Mouse (Mus musculus) small intestine, adult 2 months (tissue): ENCODE measurements around the gene Slc25a40. TPM values are rescaled to one million over a fixed set of nuclear protein-coding genes. Genes with fewer than 3 reads are reported as not detected.

Experiments used
- H3K27ac ChIP-seq: fragments of 200-500 bp; 2 replicates; pipeline ENCODE4 v1.5.1; 2012; ENCODE audit warnings: low read depth, low read length, control low read depth, inconsistent platforms; ENCODE audit not compliant: insufficient read depth
- H3K27me3 ChIP-seq: fragments of 200-500 bp; 2 replicates; pipeline ENCODE4 v1.6.1; 2012; ENCODE audit warnings: mild to moderate bottlenecking, moderate library complexity, low read length, inconsistent platforms; ENCODE audit not compliant: control insufficient read depth, insufficient read depth
- H3K36me3 ChIP-seq: fragments of 200-500 bp; 2 replicates; pipeline ENCODE4 v1.6.1; 2012; ENCODE audit warnings: mild to moderate bottlenecking, low read length, control low read depth, inconsistent platforms; ENCODE audit not compliant: control insufficient read depth, insufficient read depth
- H3K4me1 ChIP-seq: fragments of 200-500 bp; 2 replicates; pipeline ENCODE4 v1.6.1; 2012; ENCODE audit warnings: low read length, inconsistent platforms, mixed read lengths; ENCODE audit not compliant: control insufficient read depth, insufficient read depth, insufficient read length
- H3K4me3 ChIP-seq: fragments of 200-500 bp; 2 replicates; pipeline ENCODE4 v1.5.1; 2012; ENCODE audit warnings: low read depth, mild to moderate bottlenecking, control low read depth, inconsistent platforms, low read length, moderate library complexity
- CTCF ChIP-seq: fragments of 200-500 bp; IDR thresholded peaks from 2 replicates; pipeline ENCODE4 v1.5.1; 2012; ENCODE audit warnings: low read depth, mild to moderate bottlenecking, control low read depth, inconsistent platforms, low read length, moderate library complexity, mixed read lengths; ENCODE audit not compliant: insufficient replicate concordance, insufficient read length; ENCODE audit errors: extremely low read depth
- POLR2A ChIP-seq: fragments of 200-500 bp; IDR thresholded peaks from 2 replicates; pipeline ENCODE4 v1.6.1; 2012; ENCODE audit warnings: low read depth, mild to moderate bottlenecking, control low read depth, inconsistent platforms, low read length, moderate library complexity
- WGBS: fragments of 180-500 bp; shearing (Covaris S2); methylation state at CpG from one replicate; pipeline ENCODE4 v1.1.7; 2018; 5-methylcytosine and 5-hydroxymethylcytosine counted together
- polyA plus RNA-seq: library from polyadenylated mRNA; depleted of rRNA; stranded (reverse); fragments of >200 nt; gene quantifications from 2 replicates; pipeline ENCODE4 v1.2.3, GENCODE M21; 2012

Gene Slc25a40
- polyA plus RNA-seq, 1 experiment = 0.39 TPM

DNA sequence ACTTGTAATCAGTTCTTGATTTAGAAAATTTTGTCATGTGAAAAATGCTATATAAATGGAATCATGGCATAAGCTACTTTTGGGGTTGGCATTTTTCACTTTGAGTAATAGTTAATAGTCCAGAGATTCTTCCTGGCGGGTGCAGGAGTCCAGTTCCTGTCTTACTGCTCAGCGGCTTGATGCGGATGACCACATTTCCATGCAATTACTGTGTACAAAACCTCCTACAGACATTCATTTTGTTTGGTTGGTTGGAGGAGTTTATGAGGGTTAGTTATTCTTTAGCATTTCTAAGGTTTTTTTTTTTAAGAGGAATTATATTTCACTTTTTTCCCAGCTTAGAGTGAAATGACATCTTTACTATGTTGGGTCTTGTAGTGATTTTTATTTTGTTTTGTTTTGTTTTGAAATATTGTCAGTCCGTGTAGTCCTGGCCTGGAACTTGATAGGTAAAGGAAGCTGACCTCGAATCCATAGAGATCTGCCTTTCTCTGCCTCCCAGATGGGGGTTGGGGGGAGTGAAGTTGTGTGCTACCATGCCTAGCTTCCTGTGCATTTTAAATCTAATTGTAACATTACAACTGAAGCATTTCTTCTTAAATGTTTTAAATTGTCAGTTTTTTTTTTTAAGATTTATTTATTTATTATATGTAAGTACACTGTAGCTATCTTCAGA is 15.0 kb downstream of the Slc25a40 start:
- WGBS = 95% methylated on average over 5 of the region's 5 CpGs
- no peak overlapping the region for H3K4me3 ChIP-seq
- no peak for TF ChIP-seq CTCF
- no peak for TF ChIP-seq POLR2A
- peaks cover 11% of the 10 kb centered on the region for H3K36me3 ChIP-seq
- no peaks in the 10 kb centered on the region for H3K27me3 ChIP-seq
- H3K27ac ChIP-seq = no peak overlapping the region
- H3K4me1 ChIP-seq = no peaks in the 10 kb centered on the region

DNA sequence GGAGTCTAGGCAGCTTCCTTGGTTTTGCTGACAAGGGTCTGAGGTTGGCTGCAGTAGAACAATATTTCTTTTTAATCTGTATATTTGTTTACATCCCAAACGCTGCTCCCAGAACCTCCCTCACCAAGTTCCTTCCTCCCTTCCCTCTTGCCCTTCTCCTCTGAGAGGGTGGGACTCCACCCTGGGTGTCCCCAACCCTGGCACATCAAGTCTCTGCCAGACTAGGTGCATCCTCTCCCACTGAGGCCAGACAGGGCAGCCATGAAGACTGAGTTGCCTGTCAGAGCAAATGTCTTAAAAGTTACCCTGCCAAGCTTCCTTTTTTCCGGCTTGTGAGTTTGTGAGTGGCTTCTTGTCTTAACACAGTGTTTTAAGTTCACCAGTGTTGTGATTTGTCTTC is 16.4 kb downstream of the Slc25a40 start:
- peaks cover 11% of the 10 kb centered on the region for H3K36me3 ChIP-seq
- no peak overlapping the region for H3K27ac ChIP-seq
- TF ChIP-seq CTCF = no peak
- no peak for TF ChIP-seq POLR2A
- no peak overlapping the region for H3K4me3 ChIP-seq
- 64% methylated on average over 2 of the region's 2 CpGs for WGBS
- no peaks in the 10 kb centered on the region for H3K4me1 ChIP-seq
- no peaks in the 10 kb centered on the region for H3K27me3 ChIP-seq

DNA sequence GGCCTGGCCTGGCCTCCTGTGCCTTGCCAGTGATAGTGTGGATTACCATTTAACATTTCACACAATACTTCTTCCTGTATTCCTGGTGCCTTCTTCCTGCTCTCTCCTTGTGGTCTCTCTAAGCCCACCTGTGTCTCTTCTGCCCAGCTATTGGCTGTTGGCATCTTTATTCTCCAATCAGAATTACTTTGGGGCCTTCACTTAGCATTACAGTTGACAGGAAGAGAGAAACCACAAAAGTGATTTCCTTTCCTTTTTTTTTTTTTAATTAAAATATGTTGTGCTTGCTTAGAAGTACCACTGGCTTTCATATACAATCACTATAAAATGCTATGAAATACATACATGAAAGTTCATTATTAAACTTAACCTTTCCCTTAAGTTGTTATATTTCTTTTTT is 32.9 kb downstream of the Slc25a40 start:
- H3K36me3 ChIP-seq = peaks cover 4% of the 10 kb centered on the region; the same call in 1 of the 2 replicates
- no peaks in the 10 kb centered on the region for H3K4me1 ChIP-seq
- H3K27ac ChIP-seq = no peak overlapping the region
- no peaks in the 10 kb centered on the region for H3K27me3 ChIP-seq
- no peak overlapping the region for H3K4me3 ChIP-seq
- TF ChIP-seq CTCF (no peak), POLR2A (no peak)

DNA sequence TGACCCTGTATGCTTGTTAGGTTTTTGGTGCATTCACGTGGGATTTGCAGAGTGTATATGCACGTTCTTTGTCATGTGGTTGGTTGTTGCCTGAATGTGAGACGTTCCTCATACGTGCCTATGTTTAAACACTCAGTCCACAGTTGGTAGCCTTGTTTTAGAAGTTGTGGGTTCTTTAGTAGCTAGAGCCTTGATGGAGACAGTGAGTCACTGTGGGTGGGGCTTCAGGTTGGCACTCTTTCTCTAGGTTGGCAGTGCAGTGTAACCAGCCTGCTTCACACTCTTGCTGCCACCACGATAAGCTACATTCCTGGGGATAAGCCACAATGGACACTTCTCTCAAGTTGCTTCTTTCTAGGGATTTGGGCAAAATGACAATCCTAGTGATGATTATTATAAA is 33.9 kb downstream of the Slc25a40 start:
- TF ChIP-seq CTCF (no peak), POLR2A (no peak)
- Histone ChIP-seq H3K27me3 (no peaks in the 10 kb centered on the region), H3K4me3 (no peak overlapping the region), H3K4me1 (no peaks in the 10 kb centered on the region), H3K36me3 (peaks cover 4% of the 10 kb centered on the region; the same call in 1 of the 2 replicates), H3K27ac (no peak overlapping the region)
- WGBS = 81% methylated on average over 5 of the region's 5 CpGs

DNA sequence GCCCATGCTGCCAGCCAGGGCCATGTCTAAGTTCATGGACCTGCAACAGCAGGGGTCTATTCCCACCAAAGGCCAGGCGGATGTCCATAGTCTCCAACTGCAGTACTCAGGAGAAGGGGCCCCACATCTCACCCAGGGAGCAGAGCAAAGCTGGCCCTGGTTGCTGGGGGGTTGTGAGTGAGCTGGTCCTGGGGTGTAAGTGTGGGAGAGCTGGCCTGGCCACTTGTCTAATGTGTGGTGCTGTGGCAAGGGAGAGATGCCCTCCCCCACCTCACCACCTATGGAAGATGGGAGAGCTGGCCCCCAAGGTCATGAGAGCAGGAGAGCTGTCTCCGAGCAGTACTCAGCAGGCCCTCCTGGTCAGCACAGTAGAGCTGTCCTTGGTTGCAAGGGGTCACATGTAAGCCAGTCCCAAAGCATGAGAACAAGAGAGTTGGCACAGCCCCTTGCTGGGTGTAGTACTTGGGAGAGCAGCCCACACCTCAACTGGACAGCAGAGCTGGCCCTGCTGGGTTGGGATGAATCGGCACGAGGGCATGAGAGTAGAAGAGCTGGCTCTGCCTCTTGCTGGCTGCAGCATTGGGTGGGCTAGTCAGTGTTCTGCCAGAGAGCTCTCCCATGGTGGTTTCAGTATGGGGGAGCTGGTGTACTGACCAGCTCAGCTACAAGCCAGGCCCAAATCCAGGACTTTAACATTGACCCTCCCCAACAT is 65.5 kb downstream of the Slc25a40 start:
- TF ChIP-seq POLR2A = no peak
- TF ChIP-seq CTCF = no peak
- H3K4me3 ChIP-seq = no peak overlapping the region
- no peaks in the 10 kb centered on the region for H3K27me3 ChIP-seq
- WGBS = 87% methylated on average over 4 of the region's 4 CpGs
- H3K4me1 ChIP-seq = no peaks in the 10 kb centered on the region
- H3K36me3 ChIP-seq = 0 out of 2 replicates have a peak, but pooled peaks cover 2% of the 10 kb centered on the region
- H3K27ac ChIP-seq = no peak overlapping the region

DNA sequence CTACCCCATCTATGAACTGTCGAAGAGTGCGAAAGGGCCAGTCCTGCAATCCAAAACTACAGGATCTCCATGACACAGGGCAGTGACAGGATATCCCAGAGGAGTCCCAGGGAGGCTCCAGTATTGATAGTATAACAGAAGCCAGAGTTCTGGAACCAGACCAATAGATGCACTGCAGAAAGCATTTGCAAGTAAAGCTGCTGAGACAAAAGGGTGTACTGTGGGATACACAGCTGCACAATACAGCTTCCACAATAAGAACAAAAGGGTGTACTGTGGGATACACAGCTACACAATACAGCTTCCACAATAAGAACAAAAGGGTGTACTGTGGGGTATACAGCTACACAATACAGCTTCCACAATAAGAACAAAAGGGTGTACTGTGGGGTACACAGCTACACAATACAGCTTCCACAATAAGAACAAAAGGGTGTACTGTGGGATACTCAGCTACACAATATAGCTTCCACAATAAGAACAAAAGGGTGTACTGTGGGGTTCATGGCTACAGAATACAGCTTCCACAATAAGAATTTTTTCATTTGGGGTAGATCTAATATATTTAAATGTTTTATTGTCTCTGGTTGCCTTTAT is 66.1 kb downstream of the Slc25a40 start:
- Histone ChIP-seq H3K4me1 (no peaks in the 10 kb centered on the region), H3K4me3 (no peak overlapping the region), H3K27me3 (no peaks in the 10 kb centered on the region), H3K36me3 (0 out of 2 replicates have a peak, but pooled peaks cover 2% of the 10 kb centered on the region), H3K27ac (no peak overlapping the region)
- TF ChIP-seq POLR2A = no peak
- WGBS = 90% methylated on average over 2 of the region's 2 CpGs

DNA sequence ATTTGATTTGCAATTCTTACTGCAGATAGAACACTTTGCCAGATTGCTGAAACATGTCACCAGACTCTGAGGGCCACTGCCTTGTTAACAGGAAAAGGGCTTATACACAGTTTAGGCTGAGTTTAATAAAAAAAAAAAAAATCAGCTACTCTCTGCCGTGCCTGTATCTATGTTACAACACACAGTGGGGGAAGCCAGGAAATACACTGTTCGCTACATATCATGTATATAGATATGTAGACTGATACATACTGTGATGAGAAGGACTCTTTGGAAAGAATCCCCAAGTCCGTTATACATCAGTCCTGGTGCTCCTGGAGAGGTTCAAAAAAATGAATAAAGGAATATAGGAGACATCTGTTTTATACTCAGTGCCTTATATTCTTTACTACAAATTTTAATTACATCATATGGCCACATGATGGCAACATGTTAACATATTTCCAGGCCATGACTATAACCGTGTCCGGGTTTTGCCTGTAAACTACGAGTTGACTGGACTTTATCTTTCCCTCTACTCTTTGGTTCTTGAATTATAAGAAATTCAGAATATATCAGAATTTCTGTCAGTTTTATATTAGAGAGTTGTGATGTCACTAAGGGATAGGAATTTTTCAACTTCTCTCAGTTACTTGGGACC is 66.9 kb downstream of the Slc25a40 start:
- no peak for TF ChIP-seq CTCF
- no peak for TF ChIP-seq POLR2A
- H3K36me3 ChIP-seq = peaks cover 6% of the 10 kb centered on the region; the same call in 1 of the 2 replicates
- no peak overlapping the region for H3K27ac ChIP-seq
- no peaks in the 10 kb centered on the region for H3K4me1 ChIP-seq
- H3K4me3 ChIP-seq = no peak overlapping the region
- 37% methylated on average over 6 of the region's 6 CpGs for WGBS
- H3K27me3 ChIP-seq = no peaks in the 10 kb centered on the region
